Mouse (Mus musculus) spleen, adult 2 months (tissue): Measurements from ENCODE around the gene Fign. TPM values are rescaled to one million over a fixed set of nuclear protein-coding genes. Genes with fewer than 3 reads are reported as not detected.

Experiments
- DNase-seq, 2 experiments: peaks; one replicate each; pipeline versions ENCODE4 v3.0.0 to v3.0.0-alpha.2; 2012 to 2021; ENCODE audit warnings: low spot score in 2 of 2, low read depth in 1 of 2
- H3K27ac ChIP-seq: fragments of 200-500 bp; 2 replicates; pipeline ENCODE4 v1.5.1; 2012; ENCODE audit warnings: low read length, inconsistent platforms; ENCODE audit not compliant: insufficient read depth
- H3K27me3 ChIP-seq: fragments of 200-500 bp; 2 replicates; pipeline ENCODE4 v1.6.1; 2012; ENCODE audit warnings: mild to moderate bottlenecking, moderate library complexity, low read length, inconsistent platforms; ENCODE audit not compliant: control insufficient read depth, insufficient read depth
- H3K36me3 ChIP-seq: fragments of 200-500 bp; 2 replicates; pipeline ENCODE4 v1.6.1; 2012; ENCODE audit warnings: mild to moderate bottlenecking, low read length, inconsistent platforms; ENCODE audit not compliant: control insufficient read depth, insufficient read depth
- H3K4me1 ChIP-seq: fragments of 200-500 bp; 2 replicates; pipeline ENCODE4 v1.6.1; 2011; ENCODE audit warnings: inconsistent platforms; ENCODE audit not compliant: control insufficient read depth, insufficient read depth, insufficient read length
- H3K4me3 ChIP-seq: fragments of 200-500 bp; 2 replicates; pipeline ENCODE4 v1.5.1; 2011; ENCODE audit warnings: mild to moderate bottlenecking, inconsistent platforms; ENCODE audit not compliant: insufficient read depth, insufficient read length; ENCODE audit errors: extremely low read depth
- CTCF ChIP-seq: fragments of 200-500 bp; IDR thresholded peaks from 2 replicates; pipeline ENCODE4 v1.5.1; 2011; ENCODE audit warnings: mild to moderate bottlenecking, inconsistent platforms; ENCODE audit not compliant: insufficient read depth, insufficient read length, insufficient replicate concordance; ENCODE audit errors: extremely low read depth
- POLR2A ChIP-seq: fragments of 200-500 bp; IDR thresholded peaks from 2 replicates; pipeline ENCODE4 v1.6.1; 2011; ENCODE audit warnings: low read depth, low read length, inconsistent platforms
- WGBS: fragments of 180-500 bp; shearing (Covaris S2); methylation state at CpG from one replicate; pipeline ENCODE4 v1.1.7; 2018; 5-methylcytosine and 5-hydroxymethylcytosine counted together
- polyA plus RNA-seq: library from polyadenylated mRNA; depleted of rRNA; stranded (reverse); fragments of >200 nt; gene quantifications from 2 replicates; pipeline ENCODE4 v1.2.3, GENCODE M21; 2012

Fign gene
- polyA plus RNA-seq, 1 experiment: 0.37 TPM

- Histone ChIP-seq H3K27me3 (no peaks in the 10 kb centered on the region), H3K4me1 (no peaks in the 10 kb centered on the region), H3K27ac (no peak overlapping the region), H3K36me3 (no peaks in the 10 kb centered on the region), H3K4me3 (no peak overlapping the region)
- WGBS: 88% methylated on average over 3 of the region's 3 CpGs
- TF ChIP-seq POLR2A: no peak
- no peak for TF ChIP-seq CTCF
- no peak for DNase-seq
These were observed 19.3 kb downstream of the Fign start for GRCm38 (mm10) chr2:64078551-64078950.

GRCm38 (mm10) chr2:64077846-64078245, 20.0 kb downstream of the Fign start:
- DNase-seq: no peak
- TF ChIP-seq POLR2A (no peak), CTCF (no peak)
- Histone ChIP-seq H3K4me1 (no peaks in the 10 kb centered on the region), H3K36me3 (no peaks in the 10 kb centered on the region), H3K27ac (no peak overlapping the region), H3K4me3 (no peak overlapping the region), H3K27me3 (no peaks in the 10 kb centered on the region)
- WGBS: 67% methylated on average over 2 of the region's 2 CpGs

GRCm38 (mm10) chr2:64075873-64076272, 22.0 kb downstream of the Fign start:
- Histone ChIP-seq H3K36me3 (no peaks in the 10 kb centered on the region), H3K27me3 (no peaks in the 10 kb centered on the region), H3K27ac (no peak overlapping the region), H3K4me3 (no peak overlapping the region), H3K4me1 (no peaks in the 10 kb centered on the region)
- no peak for TF ChIP-seq CTCF
- TF ChIP-seq POLR2A: no peak
- DNase-seq: no peak
- 90% methylated on average over 6 of the region's 6 CpGs for WGBS

- no peak for TF ChIP-seq CTCF
- no peak for TF ChIP-seq POLR2A
- Histone ChIP-seq H3K27ac (no peak overlapping the region), H3K4me3 (no peak overlapping the region), H3K27me3 (no peaks in the 10 kb centered on the region), H3K36me3 (no peaks in the 10 kb centered on the region), H3K4me1 (no peaks in the 10 kb centered on the region)
- no peak for DNase-seq
- 49% methylated on average over 17 of the region's 17 CpGs for WGBS
These were observed 23.0 kb downstream of the Fign start for GRCm38 (mm10) chr2:64074602-64075389.

- TF ChIP-seq CTCF (no peak), POLR2A (no peak)
- H3K36me3 ChIP-seq: no peaks in the 10 kb centered on the region
- no peak for DNase-seq
- H3K27me3 ChIP-seq: no peaks in the 10 kb centered on the region
- H3K27ac ChIP-seq: no peak overlapping the region
- 86% methylated on average over 4 of the region's 4 CpGs for WGBS
- H3K4me3 ChIP-seq: no peak overlapping the region
- no peaks in the 10 kb centered on the region for H3K4me1 ChIP-seq
These were observed 25.7 kb downstream of the Fign start for GRCm38 (mm10) chr2:64072158-64072557.

GRCm38 (mm10) chr2:64069950-64070695, 27.7 kb downstream of the Fign start:
- 89% methylated on average over 10 of the region's 10 CpGs for WGBS
- no peaks in the 10 kb centered on the region for H3K27me3 ChIP-seq
- no peak for DNase-seq
- no peaks in the 10 kb centered on the region for H3K36me3 ChIP-seq
- TF ChIP-seq POLR2A (no peak), CTCF (no peak)
- no peak overlapping the region for H3K27ac ChIP-seq
- H3K4me3 ChIP-seq: no peak overlapping the region
- H3K4me1 ChIP-seq: no peaks in the 10 kb centered on the region

- Histone ChIP-seq H3K27ac (no peak overlapping the region), H3K27me3 (no peaks in the 10 kb centered on the region), H3K36me3 (no peaks in the 10 kb centered on the region), H3K4me3 (no peak overlapping the region), H3K4me1 (no peaks in the 10 kb centered on the region)
- TF ChIP-seq POLR2A (no peak), CTCF (no peak)
- WGBS: 94% methylated on average over 4 of the region's 4 CpGs
- no peak for DNase-seq
These were observed 32.3 kb downstream of the Fign start for GRCm38 (mm10) chr2:64065511-64065910.
